Mouse (Mus musculus): ENCODE results near the gene Bpifa5. TPM values are rescaled to one million over a fixed set of nuclear protein-coding genes. Genes with fewer than 3 reads are reported as not detected.
"Not testable (repeated sequence)": the region's sequence is repeated elsewhere in the genome, so short reads cannot be mapped to it uniquely, and the experiment has no call there.

Bpifa5 gene
- polyA plus RNA-seq (2015; fragmentation: Nextera tagmentation; extraction: Ambion mirVana) = not detected in 2 replicates

DNA sequence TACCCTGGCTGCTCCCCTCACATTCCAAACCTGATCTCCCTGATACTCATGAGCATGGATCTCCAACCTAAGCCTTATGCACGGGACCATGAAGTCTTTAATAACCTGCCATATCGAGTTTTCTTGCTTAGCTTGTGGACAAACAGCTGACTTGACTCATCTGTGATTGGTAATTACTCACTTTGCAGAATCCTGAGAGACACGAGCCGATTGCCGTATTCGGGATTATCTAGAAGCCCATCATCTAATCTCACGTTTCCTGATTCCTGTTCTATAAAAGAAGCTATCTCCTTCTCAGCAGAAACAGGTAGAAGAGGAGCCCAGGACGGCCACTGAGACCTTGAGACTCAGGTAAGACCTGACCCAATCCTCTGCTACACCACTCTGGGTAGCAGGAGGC lies at the start of gene Bpifa5:
Bpifa5 (plus strand) TSS at position 301 of the 400 bp plus-strand sequence.
- H3K9me3 ChIP-seq = no peaks in the 10 kb centered on the region
- no peak within 1 kb of the TSS for H3K9ac ChIP-seq (replicated peaks)
- no peak for ATAC-seq
- H3K4me3 ChIP-seq (replicated peaks) = no peak within 1 kb of the TSS
- no peaks in the 10 kb centered on the region for H3K36me3 ChIP-seq
- H3K4me1 ChIP-seq (replicated peaks) = no peaks in the 10 kb centered on the region
- H3K4me2 ChIP-seq (replicated peaks) = no peak within 1 kb of the TSS
- H3K27me3 ChIP-seq = no peaks in the 10 kb centered on the region
- 83% methylated on average over 8 of the region's 8 CpGs for whole genome bisulfite sequencing
- H3K27ac ChIP-seq = no peak within 1 kb of the TSS

- H3K27ac ChIP-seq = no peak overlapping the region
- no peak overlapping the region for H3K9ac ChIP-seq (replicated peaks)
- H3K36me3 ChIP-seq = no peaks in the 10 kb centered on the region
- 86% methylated on average over 3 of the region's 3 CpGs for WGBS
- H3K4me3 ChIP-seq (replicated peaks) = no peak overlapping the region
- H3K27me3 ChIP-seq = no peaks in the 10 kb centered on the region
- H3K4me2 ChIP-seq (replicated peaks) = no peak overlapping the region
- H3K9me3 ChIP-seq = no peaks in the 10 kb centered on the region
- H3K4me1 ChIP-seq (replicated peaks) = no peaks in the 10 kb centered on the region
- no peak for ATAC-seq
These were observed 45.0 kb upstream of the Bpifa5 start for GRCm38 (mm10) chr2:154117381-154117780.

DNA sequence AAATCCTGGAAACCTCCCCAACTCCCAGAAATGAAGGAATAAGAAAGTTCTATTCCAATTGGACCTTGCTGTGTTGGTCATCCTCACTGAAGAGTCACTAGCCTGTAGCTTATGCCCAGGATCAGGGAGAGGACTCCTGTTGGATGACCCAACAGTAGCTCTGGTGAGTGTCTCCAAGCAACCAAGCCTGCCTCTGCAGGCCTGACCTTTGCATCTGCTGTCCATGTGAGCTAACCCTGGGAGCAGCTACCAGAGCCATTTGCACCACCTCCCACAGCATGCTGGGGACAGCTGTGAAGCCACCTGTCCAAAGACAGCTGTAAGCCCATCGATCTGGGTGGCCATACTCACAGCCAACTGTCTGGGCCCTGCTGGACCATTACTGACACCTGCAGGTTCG lies 32.3 kb upstream of the Bpifa5 start, which contains the start of gene Bpifa3:
Bpifa3 (plus strand) TSS at position 217 of the 400 bp plus-strand sequence.
- ATAC-seq = no peak

GRCm38 (mm10) chr2:154142580-154142979 lies 19.8 kb upstream of the Bpifa5 start, which contains the start of gene Bpifa1:
TSS of gene Bpifa1 (plus strand) at chr2:154142880.
- no peaks in the 10 kb centered on the region for H3K4me1 ChIP-seq (replicated peaks)
- H3K9me3 ChIP-seq = no peaks in the 10 kb centered on the region
- 89% methylated on average over 4 of the region's 4 CpGs for WGBS
- no peak within 1 kb of the TSS for H3K4me2 ChIP-seq (replicated peaks)
- H3K9ac ChIP-seq (replicated peaks) = no peak within 1 kb of the TSS
- ATAC-seq = no peak
- H3K36me3 ChIP-seq = no peaks in the 10 kb centered on the region
- H3K4me3 ChIP-seq (replicated peaks) = no peak within 1 kb of the TSS
- H3K27me3 ChIP-seq = no peaks in the 10 kb centered on the region
- no peak within 1 kb of the TSS for H3K27ac ChIP-seq

More for the DNA sequence above, 32.3 kb upstream of the Bpifa5 start, which contains the start of gene Bpifa3:
- Histone ChIP-seq H3K4me1 (replicated peaks) (no peaks in the 10 kb centered on the region), H3K4me2 (replicated peaks) (no peak within 1 kb of the TSS), H3K27me3 (no peaks in the 10 kb centered on the region), H3K9ac (replicated peaks) (no peak within 1 kb of the TSS), H3K4me3 (replicated peaks) (no peak within 1 kb of the TSS), H3K36me3 (no peaks in the 10 kb centered on the region), H3K9me3 (no peaks in the 10 kb centered on the region), H3K27ac (no peak within 1 kb of the TSS)
- WGBS = 62% methylated on average over 2 of the region's 2 CpGs

GRCm38 (mm10) chr2:154143735-154144134 lies 18.7 kb upstream of the Bpifa5 start:
- no peak for ATAC-seq
- WGBS = 84% methylated on average over 3 of the region's 3 CpGs

GRCm38 (mm10) chr2:154147496-154147895 lies 14.9 kb upstream of the Bpifa5 start:
- no peaks in the 10 kb centered on the region for H3K4me1 ChIP-seq (replicated peaks)
- ATAC-seq = no peak
- no peak overlapping the region for H3K4me2 ChIP-seq (replicated peaks)
- H3K36me3 ChIP-seq = no peaks in the 10 kb centered on the region
- no peaks in the 10 kb centered on the region for H3K9me3 ChIP-seq
- no peak overlapping the region for H3K4me3 ChIP-seq (replicated peaks)
- H3K27ac ChIP-seq = no peak overlapping the region
- WGBS = 84% methylated on average over 4 of the region's 4 CpGs
- no peaks in the 10 kb centered on the region for H3K27me3 ChIP-seq
- no peak overlapping the region for H3K9ac ChIP-seq (replicated peaks)

More at GRCm38 (mm10) chr2:154143735-154144134, 18.7 kb upstream of the Bpifa5 start:
- no peaks in the 10 kb centered on the region for H3K27me3 ChIP-seq
- H3K9ac ChIP-seq (replicated peaks) = no peak overlapping the region
- no peak overlapping the region for H3K4me2 ChIP-seq (replicated peaks)
- H3K27ac ChIP-seq = no peak overlapping the region
- H3K4me3 ChIP-seq (replicated peaks) = no peak overlapping the region
- no peaks in the 10 kb centered on the region for H3K9me3 ChIP-seq
- no peaks in the 10 kb centered on the region for H3K36me3 ChIP-seq
- no peaks in the 10 kb centered on the region for H3K4me1 ChIP-seq (replicated peaks)

DNA sequence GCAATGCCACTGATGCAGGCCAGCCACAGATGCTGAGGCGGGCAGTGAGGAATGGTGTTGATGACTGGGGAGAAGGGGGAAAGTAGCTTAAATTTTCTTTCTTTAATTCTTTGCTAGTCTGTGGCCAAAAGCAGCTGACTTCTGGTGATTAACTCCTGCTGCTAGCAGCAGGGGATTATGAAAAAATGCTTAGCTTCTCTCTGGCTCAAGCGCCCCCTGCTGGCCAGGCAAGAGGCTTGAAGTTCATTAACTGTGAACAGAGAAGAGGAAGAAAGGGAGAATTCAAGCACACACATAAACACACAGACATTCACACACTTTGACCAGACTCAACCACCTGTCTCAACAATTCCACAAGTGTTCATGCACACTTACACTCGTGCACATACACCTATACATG lies 4.0 kb upstream of the Bpifa5 start:
- ATAC-seq = no peak
- no peaks in the 10 kb centered on the region for H3K36me3 ChIP-seq
- 26% methylated on average over 3 of the region's 3 CpGs for WGBS
- H3K9me3 ChIP-seq = no peaks in the 10 kb centered on the region
- no peak overlapping the region for H3K9ac ChIP-seq (replicated peaks)
- no peaks in the 10 kb centered on the region for H3K4me1 ChIP-seq (replicated peaks)
- H3K27ac ChIP-seq = no peak overlapping the region
- H3K4me3 ChIP-seq (replicated peaks) = no peak overlapping the region
- no peak overlapping the region for H3K4me2 ChIP-seq (replicated peaks)
- no peaks in the 10 kb centered on the region for H3K27me3 ChIP-seq

DNA sequence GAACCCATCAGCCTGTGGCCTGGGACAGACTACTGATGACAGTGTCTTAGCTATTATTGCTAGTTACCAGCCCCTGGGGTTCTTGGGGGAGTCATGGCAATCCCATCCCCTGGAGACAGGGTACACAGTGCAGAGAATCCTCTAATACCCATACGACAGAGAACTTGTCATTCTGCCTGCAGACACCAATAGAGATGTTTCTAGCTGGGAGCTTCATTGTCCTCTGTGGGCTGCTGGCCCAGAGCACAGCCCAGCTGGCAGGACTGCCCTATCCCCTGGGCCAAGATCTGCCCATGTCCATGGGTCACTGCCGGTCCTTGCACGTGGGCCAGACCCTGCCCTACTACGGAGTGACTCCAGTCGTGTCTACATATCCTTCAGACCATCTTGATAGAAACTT lies 899 bp downstream of the Bpifa5 start:
- no peak for ATAC-seq
- no peak overlapping the region for H3K9ac ChIP-seq (replicated peaks)
- WGBS = 90% methylated on average over 5 of the region's 5 CpGs

GRCm38 (mm10) chr2:154169172-154169571 lies 6.8 kb downstream of the Bpifa5 start:
- no peak overlapping the region for H3K4me2 ChIP-seq (replicated peaks)
- H3K36me3 ChIP-seq = no peaks in the 10 kb centered on the region
- no peaks in the 10 kb centered on the region for H3K9me3 ChIP-seq
- no peaks in the 10 kb centered on the region for H3K4me1 ChIP-seq (replicated peaks)
- no peaks in the 10 kb centered on the region for H3K27me3 ChIP-seq
- H3K9ac ChIP-seq (replicated peaks) = no peak overlapping the region
- no peak overlapping the region for H3K27ac ChIP-seq
- no peak for ATAC-seq
- WGBS = 72% methylated on average over 3 of the region's 3 CpGs
- no peak overlapping the region for H3K4me3 ChIP-seq (replicated peaks)

More for the DNA sequence above, 899 bp downstream of the Bpifa5 start:
- Histone ChIP-seq H3K4me3 (replicated peaks) (no peak overlapping the region), H3K9me3 (no peaks in the 10 kb centered on the region), H3K4me2 (replicated peaks) (no peak overlapping the region), H3K27ac (no peak overlapping the region), H3K27me3 (no peaks in the 10 kb centered on the region), H3K36me3 (no peaks in the 10 kb centered on the region), H3K4me1 (replicated peaks) (no peaks in the 10 kb centered on the region)

- H3K4me2 ChIP-seq (replicated peaks) = no peak overlapping the region
- H3K36me3 ChIP-seq = no peaks in the 10 kb centered on the region
- 74% methylated on average over 6 of the region's 6 CpGs for WGBS
- no peaks in the 10 kb centered on the region for H3K27me3 ChIP-seq
- no peak for ATAC-seq
- H3K4me3 ChIP-seq (replicated peaks) = no peak overlapping the region
- H3K9ac ChIP-seq (replicated peaks) = no peak overlapping the region
- H3K9me3 ChIP-seq = no peaks in the 10 kb centered on the region
- no peaks in the 10 kb centered on the region for H3K4me1 ChIP-seq (replicated peaks)
- no peak overlapping the region for H3K27ac ChIP-seq
These were observed 9.2 kb downstream of the Bpifa5 start for GRCm38 (mm10) chr2:154171621-154172020.

DNA sequence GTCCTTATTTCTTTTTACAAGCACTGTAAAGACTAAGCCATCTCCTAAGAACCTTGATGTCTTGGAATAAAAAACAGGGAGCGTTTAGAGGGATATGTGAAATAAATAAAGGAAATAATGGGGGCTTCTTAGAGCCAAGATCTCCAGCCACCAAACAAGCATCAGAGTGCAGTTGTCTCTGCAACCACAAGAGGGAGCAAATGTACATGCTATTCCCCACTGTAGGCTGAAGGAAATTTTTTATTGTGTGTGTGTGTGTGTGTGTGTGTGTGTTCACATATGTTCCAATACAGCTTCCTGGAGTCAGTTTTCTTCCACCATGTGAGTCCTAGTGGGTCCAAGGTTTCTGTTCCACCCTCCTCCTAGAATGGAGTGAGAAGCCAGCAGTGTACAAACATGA lies 10.9 kb downstream of the Bpifa5 start:
- no peaks in the 10 kb centered on the region for H3K36me3 ChIP-seq
- H3K9ac ChIP-seq (replicated peaks) = no peak overlapping the region
- no peak overlapping the region for H3K4me2 ChIP-seq (replicated peaks)
- H3K4me3 ChIP-seq (replicated peaks) = no peak overlapping the region
- no peaks in the 10 kb centered on the region for H3K27me3 ChIP-seq
- no peak overlapping the region for H3K27ac ChIP-seq
- WGBS = 57% methylated on average over 1 of the region's 1 CpGs
- ATAC-seq = no peak
- H3K9me3 ChIP-seq = no peaks in the 10 kb centered on the region
- no peaks in the 10 kb centered on the region for H3K4me1 ChIP-seq (replicated peaks)

DNA sequence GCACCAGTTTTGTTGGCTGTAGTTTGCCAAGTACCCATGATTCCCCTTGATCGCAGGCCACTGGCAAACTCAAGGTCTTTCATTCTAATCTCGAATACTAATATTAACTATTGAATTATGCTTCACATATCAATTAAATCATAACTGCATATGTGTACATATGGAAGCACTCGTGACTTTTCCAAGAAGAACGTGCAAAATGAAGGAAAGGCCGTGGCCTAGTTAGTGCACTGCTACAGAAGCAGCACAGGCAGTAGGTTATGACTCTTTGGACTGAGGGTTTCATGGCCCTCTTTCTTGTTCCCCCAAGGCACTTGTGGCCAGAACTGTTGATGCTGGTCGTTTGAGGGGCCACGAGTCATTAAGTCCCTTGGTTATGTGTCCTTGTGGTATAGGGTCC lies 19.5 kb downstream of the Bpifa5 start:
- not testable (repeated sequence) for H3K36me3 ChIP-seq; H3K27me3 ChIP-seq; H3K4me3 ChIP-seq (replicated peaks); H3K9ac ChIP-seq (replicated peaks); H3K27ac ChIP-seq; H3K9me3 ChIP-seq; H3K4me2 ChIP-seq (replicated peaks); ATAC-seq; H3K4me1 ChIP-seq (replicated peaks)
- WGBS = 89% methylated on average over 7 of the region's 7 CpGs

DNA sequence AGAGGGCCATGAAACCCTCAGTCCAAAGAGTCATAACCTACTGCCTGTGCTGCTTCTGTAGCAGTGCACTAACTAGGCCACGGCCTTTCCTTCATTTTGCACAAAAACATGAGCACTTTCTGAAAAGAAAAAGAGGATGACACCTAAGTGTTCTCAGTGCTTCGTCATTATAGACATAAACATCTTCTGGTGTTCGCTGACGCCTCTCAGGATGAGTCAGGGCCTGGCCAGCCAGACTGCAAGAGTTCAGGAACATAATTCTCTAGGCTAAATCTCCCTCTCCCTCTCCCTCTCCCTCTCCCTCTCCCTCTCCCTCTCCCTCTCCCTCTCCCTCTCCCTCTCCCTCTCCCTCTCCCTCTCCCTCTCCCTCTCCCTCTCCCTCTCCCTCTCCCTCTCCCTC lies 20.7 kb downstream of the Bpifa5 start:
- H3K36me3 ChIP-seq; H3K4me2 ChIP-seq (replicated peaks); H3K9ac ChIP-seq (replicated peaks); ATAC-seq; H3K4me3 ChIP-seq (replicated peaks); H3K27me3 ChIP-seq; H3K9me3 ChIP-seq; H3K27ac ChIP-seq; H3K4me1 ChIP-seq (replicated peaks): not testable (repeated sequence)
- 89% methylated on average over 4 of the region's 4 CpGs for WGBS

All from midbrain, embryonic 13.5 days (tissue).